Mouse (Mus musculus) thymus, adult 2 months (tissue): ENCODE data around the gene Gm45713.

Experiments used
- CTCF ChIP-seq: fragments of 200-500 bp; IDR thresholded peaks from 2 replicates; pipeline ENCODE4 v1.5.1; 2012; ENCODE audit warnings: mild to moderate bottlenecking, control low read depth, low read length, moderate library complexity, borderline replicate concordance; ENCODE audit not compliant: control insufficient read depth, poor library complexity, insufficient read depth; ENCODE audit errors: extremely low read depth
- POLR2A ChIP-seq: fragments of 200-500 bp; IDR thresholded peaks from 2 replicates; pipeline ENCODE4 v1.6.1; 2012; ENCODE audit warnings: mild to moderate bottlenecking, low read length, control low read depth, moderate library complexity; ENCODE audit not compliant: control insufficient read depth, poor library complexity, insufficient read depth; ENCODE audit errors: extremely low read depth

- peak; percentile 73; the same call in 1 of the 2 replicates for TF ChIP-seq CTCF
- peak; percentile 99 for TF ChIP-seq POLR2A
Measured at GRCm38 (mm10) chr7:45128624-45129246, 7.3 kb downstream of the Gm45713 start, which contains the start of gene Rpl13a.
